ENCODE assay signal across 16 mouse cellular contexts in genomic region chr7:29385791-29386190, GRCm38 (mm10).
"Had no signal": no experiment of that assay in that cellular context is flagged by ENCODE, and none has a peak within 500 bp of the region (broad histone marks: within the 10 kb centered on the region; RNA-seq: fewer than 3 reads in every experiment).

No protein-coding gene starts in this region.

- H3K4me3 ChIP-seq: liver, embryonic 13.5 days; midbrain, embryonic 12.5 days; midbrain, embryonic 15.5 days; myocyte; neural tube, embryonic 13.5 days; stomach, embryonic 15.5 days had no signal

- H3K27me3 ChIP-seq: liver, embryonic 13.5 days; midbrain, embryonic 12.5 days; midbrain, embryonic 15.5 days; neural tube, embryonic 13.5 days; stomach, embryonic 15.5 days had no signal

- ATAC-seq: midbrain, embryonic 15.5 days had no signal

- H3K9ac ChIP-seq: liver, embryonic 13.5 days; midbrain, embryonic 12.5 days; midbrain, embryonic 15.5 days; neural tube, embryonic 13.5 days; stomach, embryonic 15.5 days had no signal

- H3K9me3 ChIP-seq: liver, embryonic 13.5 days; midbrain, embryonic 12.5 days; midbrain, embryonic 15.5 days; neural tube, embryonic 13.5 days; stomach, embryonic 15.5 days had no signal

- H3K27ac ChIP-seq: kidney, postnatal 0 days; liver, embryonic 13.5 days; midbrain, embryonic 12.5 days; midbrain, embryonic 15.5 days; neural tube, embryonic 13.5 days; stomach, embryonic 15.5 days had no signal

- H3K4me2 ChIP-seq: liver, embryonic 13.5 days; midbrain, embryonic 12.5 days; midbrain, embryonic 15.5 days; neural tube, embryonic 13.5 days; stomach, embryonic 15.5 days had no signal

- DNase-seq: kidney, adult 2 months; kidney, postnatal 25 days; liver, embryonic 13.5 days; lung, adult 2 months; lung, postnatal 14 days; lung, postnatal 4 days; retina, postnatal 1 day; right cerebral cortex, postnatal 25 days; spleen, adult 18-20 months; thymus, postnatal 25 days had no signal
